Mouse (Mus musculus) gonadal fat pad, adult 2 months (tissue): ENCODE data around the gene Mcts1. TPM values are rescaled to one million over a fixed set of nuclear protein-coding genes. Genes with fewer than 3 reads are reported as not detected.

Source experiments
- DNase-seq: peaks from one replicate; pipeline ENCODE4 v3.0.0-alpha.2; 2012; ENCODE audit warnings: low read depth
- polyA plus RNA-seq: library from polyadenylated mRNA; depleted of rRNA; stranded (reverse); fragments of >200 nt; gene quantifications from 2 replicates; pipeline ENCODE4 v1.2.3, GENCODE M21; 2012; rRNA removed

The Mcts1 gene
- 15.2 and 18.9 TPM in 2 replicates for polyA plus RNA-seq

- DNase-seq = peak; percentile 42
Measured at GRCm38 (mm10) chrX:38600177-38600994, at the start of gene Mcts1. Gene Mcts1 (plus strand): TSS chrX:38600578.

- DNase-seq = no peak
Measured at GRCm38 (mm10) chrX:38553255-38553654, 47.1 kb upstream of the Mcts1 start.

GRCm38 (mm10) chrX:38563941-38564541, 36.3 kb upstream of the Mcts1 start:
- DNase-seq = no peak

GRCm38 (mm10) chrX:38564542-38565175, 35.7 kb upstream of the Mcts1 start:
- no peak for DNase-seq

GRCm38 (mm10) chrX:38565176-38565542, 35.2 kb upstream of the Mcts1 start:
- no peak for DNase-seq

DNA sequence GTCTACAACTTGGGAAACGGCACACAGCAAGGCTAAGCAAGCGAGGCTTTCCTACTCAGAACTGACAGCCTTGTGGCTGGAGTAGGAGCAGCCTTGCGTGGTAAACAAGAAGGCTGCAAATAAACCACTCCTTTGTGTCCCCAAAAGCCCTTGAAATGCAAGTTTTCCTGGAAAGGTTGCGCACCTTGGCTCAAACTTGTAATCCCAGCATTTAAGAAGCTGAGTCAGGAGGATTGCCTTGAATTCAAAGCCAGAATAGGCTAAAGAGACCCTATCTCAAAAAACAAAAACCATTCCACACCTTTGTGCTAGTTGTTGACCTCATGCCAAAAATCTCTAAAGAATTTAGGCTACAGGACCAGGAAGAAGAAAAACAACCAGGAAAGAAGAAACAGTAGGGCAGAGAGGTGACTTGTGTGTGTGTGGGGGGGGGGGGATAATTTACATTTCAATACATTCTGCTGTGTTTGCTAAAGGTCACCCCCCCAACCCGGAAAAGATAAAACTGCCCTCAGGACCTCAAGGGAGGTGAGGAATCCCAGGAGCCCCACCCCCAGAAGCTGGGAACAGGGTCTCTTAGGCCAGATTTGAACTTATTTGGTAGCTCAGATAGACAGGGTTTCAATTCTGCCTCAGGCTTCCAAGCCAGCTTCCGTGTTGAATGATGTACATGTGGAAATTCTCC, 33.7 kb upstream of the Mcts1 start:
- no peak for DNase-seq

DNA sequence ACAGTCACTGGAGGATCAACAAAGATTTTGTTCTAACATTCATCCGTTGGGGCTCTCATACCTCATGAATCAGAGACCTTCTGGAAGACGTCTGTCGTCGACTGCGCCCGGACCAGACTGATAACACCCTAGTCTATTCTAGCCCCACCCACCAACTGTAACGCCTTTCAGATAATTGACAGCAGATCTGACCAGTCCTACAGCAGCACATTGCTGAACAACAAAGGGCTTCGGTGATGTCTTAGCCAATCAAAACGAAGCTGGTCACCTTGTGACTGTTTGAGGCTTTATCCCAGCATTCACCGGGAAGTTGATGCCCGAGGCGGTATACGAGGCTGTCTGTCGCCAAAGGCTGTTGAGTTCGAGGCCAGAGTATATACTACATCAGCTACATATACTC, 24.3 kb upstream of the Mcts1 start, which contains the start of gene Cul4b:
Cul4b (minus strand) TSS at position 119 of the 400 bp plus-strand sequence.
- no peak for DNase-seq

DNA sequence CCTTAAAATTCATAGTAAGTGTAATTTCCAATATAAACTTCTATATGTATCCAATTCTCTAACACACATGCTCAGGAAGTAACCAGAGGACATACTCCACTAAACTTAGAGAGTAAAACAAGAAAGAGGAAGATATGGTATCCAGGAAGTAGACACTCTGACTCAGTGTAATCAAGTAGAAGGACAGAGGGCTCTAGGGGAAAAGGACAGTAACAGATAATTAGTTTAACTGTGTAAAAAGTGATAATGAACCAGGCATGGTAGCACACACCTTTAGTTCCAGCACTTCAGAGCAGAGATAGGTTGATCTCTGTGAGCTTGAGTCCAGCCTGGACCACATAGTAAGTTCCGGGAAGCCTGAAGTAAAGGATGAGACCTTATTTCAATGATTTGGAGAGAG, 19.2 kb upstream of the Mcts1 start:
- no peak for DNase-seq

DNA sequence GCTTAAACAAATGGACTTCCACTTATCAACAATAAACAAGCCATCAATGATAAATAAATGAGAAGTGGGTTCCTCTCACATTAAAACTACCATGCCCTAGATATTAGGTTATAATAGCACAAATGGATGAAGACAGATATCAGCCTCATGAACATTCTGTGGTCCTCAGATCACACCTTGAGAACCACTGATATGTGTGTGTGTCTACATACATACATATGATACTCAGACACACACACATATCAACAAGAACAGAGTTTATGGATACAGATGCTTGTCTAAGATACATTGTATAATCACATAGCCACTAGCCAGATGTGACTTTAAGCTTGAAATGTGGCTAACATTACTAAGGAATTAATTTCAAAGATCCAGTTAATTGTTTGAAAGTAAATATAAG, 17.1 kb upstream of the Mcts1 start:
- no peak for DNase-seq

DNA sequence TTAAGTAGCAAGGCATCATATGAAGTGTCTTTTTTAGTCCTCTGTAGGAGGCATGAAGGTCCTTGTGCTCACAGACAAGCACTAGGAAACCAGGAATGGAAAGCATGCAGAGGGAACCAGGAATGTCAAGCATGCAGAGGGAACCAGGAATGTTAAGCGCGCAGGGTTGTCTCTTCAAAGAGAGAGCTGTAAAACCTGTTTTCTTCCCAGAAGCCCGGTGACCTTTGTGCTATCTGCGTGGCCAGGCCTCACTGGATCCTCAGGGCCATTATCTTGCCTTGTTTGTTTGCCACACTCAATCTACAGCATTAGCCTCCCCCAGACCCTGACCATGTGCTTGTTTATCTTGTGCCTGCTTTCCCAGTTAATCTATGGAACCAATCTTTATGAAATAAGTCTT, 10.6 kb upstream of the Mcts1 start:
- DNase-seq = no peak

- DNase-seq = no peak
Measured at GRCm38 (mm10) chrX:38591749-38592148, 8.6 kb upstream of the Mcts1 start.

GRCm38 (mm10) chrX:38593180-38593889, 7.0 kb upstream of the Mcts1 start:
- DNase-seq = no peak

DNA sequence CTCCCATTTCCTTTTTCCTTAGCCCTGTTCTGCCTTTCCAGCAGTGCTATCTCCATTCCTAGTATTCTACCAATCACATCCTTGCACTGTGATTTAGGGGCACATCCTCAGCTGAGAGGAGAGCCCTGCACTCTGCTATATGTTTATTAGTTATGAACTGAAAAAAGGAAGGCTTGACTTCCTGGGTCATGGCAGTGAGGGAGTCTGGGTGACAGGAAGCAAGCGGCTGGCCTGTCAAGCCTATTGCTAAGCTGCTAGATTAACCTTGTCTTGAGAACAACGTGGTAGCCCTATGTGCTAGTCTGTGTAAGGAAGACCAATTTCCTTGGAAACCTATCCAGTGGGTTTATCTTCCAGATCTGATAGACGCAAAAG, 604 bp downstream of the Mcts1 start:
- no peak for DNase-seq

GRCm38 (mm10) chrX:38634801-38635637, 34.6 kb downstream of the Mcts1 start, which contains the start of gene C1galt1c1:
Gene C1galt1c1 (minus strand): TSS chrX:38635087.
- peak; percentile 26 for DNase-seq

DNA sequence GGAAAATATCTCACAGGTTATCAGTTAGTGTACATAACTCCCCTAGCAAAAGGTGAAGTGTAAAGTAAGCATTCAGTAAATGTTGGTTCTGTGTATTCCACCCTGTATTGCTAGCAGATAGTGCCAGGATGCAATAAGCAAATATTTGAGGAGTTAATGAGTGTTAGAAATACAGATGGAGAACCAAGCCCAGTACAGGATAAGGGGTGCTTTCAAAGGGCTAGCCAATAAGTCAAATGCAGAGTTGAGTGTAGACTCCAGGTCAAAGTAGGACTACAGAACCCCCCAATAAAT, 35.2 kb downstream of the Mcts1 start:
- no peak for DNase-seq

- no peak for DNase-seq
Measured at GRCm38 (mm10) chrX:38641435-38641834, 41.1 kb downstream of the Mcts1 start.

DNA sequence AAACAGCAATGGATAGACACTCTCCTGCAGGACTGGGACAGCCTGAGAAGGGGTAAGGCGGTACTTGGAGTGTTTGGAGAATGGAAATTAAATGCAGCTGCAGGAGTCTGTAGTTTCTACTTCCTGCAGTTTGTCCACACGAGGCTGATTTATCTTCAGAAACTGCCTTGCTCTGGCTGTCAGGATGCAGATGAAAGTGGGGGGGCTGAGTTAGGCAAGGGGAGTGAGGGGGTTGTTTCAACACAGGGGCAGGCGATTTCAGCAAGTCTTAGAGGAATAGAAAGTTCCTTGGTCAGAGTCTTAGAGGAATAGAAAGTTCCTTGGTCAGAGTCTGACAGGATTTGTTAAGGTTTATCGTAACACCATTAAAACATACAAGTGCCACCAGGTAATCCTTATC, 41.8 kb downstream of the Mcts1 start:
- no peak for DNase-seq

DNA sequence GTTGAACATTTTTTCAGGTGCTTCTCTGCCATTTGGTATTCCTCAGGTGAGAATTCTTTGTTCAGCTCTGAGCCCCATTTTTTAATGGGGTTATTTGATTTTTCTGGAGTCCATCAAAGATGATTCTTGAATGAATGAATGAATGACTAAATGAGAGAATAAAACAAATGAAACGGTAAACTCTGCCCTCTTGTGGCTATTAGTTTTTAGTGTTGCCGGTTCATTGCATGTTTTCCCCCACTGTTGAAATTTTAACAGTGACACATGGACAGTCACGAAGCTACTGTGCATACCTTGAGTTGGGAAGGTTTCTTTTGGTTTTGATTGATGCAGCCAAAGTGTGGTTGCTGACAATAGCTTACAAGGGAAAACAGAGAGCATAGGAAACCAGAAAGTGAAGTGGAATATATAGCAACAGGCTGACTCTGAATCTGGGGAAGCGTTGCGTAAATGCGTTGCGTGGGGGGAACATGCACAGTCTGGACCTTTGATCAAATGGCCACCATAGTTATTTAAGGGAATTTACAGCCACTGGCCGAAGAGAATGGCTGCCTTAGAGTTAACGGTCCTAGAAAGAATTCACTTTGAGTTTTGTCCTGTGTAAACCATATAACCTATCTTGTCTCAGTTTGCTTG, 50.1 kb downstream of the Mcts1 start:
- DNase-seq = no peak

- DNase-seq = no peak
Measured at GRCm38 (mm10) chrX:38651167-38651566, 50.8 kb downstream of the Mcts1 start.

GRCm38 (mm10) chrX:38653181-38653580, 52.8 kb downstream of the Mcts1 start:
- DNase-seq = no peak
